Mouse (Mus musculus): ENCODE measurements around the gene Pakap. TPM values are rescaled to one million over a fixed set of nuclear protein-coding genes. Genes with fewer than 3 reads are reported as not detected.

Gene Pakap
- polyA plus RNA-seq, 1 experiment from 2014 or later: 5.8 TPM

DNA sequence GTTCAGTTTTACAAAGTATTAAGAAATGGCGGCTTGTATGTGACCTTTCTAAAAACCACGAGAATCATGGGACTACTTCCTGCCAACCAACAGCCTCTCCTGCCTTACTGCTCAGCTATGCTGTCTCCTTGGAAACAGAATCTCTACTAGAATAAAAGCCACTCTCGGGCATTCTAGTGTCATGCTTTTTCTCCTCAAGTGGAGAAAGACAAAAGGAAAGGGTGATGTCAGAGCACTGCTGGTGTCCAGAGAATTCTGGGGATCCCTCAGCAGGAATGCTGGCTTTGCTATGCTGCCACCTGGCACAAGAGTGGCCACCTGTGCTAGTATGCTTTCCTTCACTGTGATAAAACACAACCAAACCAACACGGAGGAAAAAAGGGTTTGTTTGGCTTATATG is 92.5 kb downstream of the Pakap start:
- Histone ChIP-seq H3K4me1 (peaks cover 11% of the 10 kb centered on the region), H3K9me3 (no peaks in the 10 kb centered on the region), H3K27ac (replicated peaks) (peak overlapping the region; percentile 44; the same call in 1 of the 2 replicates), H3K4me3 (no peak overlapping the region), H3K36me3 (no peaks in the 10 kb centered on the region), H3K27me3 (no peaks in the 10 kb centered on the region), H3K9ac (replicated peaks) (no peak overlapping the region), H3K4me2 (replicated peaks) (no peak overlapping the region)
- 13% methylated on average over 4 of the region's 4 CpGs for WGBS
- peak; percentile 75 for ATAC-seq (replicated peaks)

DNA sequence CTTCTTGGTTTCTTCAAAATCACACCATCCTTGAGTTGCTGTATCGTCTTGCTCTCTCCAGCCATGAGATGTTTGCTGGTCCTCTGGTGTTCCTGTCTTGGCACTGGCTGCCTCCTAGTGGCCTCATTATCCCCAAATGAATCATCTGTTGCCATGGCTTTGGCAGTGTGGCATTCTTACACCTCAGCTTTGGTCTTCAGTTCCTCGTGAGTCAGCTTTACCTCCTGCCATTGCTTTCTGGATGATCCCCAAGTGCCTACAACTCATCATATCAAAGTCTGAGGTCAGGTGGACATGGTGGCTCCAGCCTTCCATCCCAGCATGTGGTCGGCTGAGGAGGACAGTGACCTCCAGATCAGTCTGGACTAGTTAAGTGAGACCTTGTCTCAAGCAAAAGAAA is 98.1 kb downstream of the Pakap start:
- no peak overlapping the region for H3K4me2 ChIP-seq (replicated peaks)

DNA sequence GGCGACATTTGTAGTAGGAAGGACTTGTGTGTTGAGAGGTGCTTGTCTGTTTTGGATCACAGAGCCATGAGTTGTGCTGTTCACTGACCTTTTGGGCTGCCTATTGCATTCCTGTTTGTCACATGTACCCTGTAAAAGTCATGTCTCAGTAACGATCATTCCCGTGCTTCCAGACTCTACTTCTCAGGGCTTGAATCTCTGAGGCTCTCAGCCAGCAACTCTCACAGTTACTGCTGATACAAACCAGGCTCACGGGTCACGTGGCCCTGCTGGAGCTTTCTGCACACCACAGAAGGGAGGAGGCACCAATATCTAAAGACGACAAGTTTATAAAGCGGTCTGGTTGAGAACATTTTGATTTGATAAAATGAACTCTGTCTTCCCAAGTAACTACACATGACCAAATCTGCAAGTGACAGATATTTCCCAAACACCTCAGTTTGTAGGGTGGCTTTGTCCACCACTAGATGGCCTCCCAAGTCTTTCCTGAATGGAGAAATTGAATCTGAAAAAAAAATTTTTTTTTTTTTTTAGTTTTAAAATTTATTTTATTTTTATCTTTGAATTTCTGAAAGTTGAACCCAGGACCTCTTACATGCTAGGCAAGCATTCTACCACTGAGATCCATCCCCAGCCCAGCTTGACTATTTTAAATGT is 103.0 kb downstream of the Pakap start:
- Histone ChIP-seq H3K36me3 (no peaks in the 10 kb centered on the region), H3K27ac (replicated peaks) (no peak overlapping the region), H3K9me3 (no peaks in the 10 kb centered on the region), H3K4me3 (no peak overlapping the region), H3K4me2 (replicated peaks) (no peak overlapping the region), H3K27me3 (no peaks in the 10 kb centered on the region), H3K4me1 (peaks cover 8% of the 10 kb centered on the region; the same call in 1 of the 2 replicates), H3K9ac (replicated peaks) (no peak overlapping the region)
- WGBS: 74% methylated on average over 7 of the region's 7 CpGs
- ATAC-seq (replicated peaks): no peak

More for the DNA sequence above, 98.1 kb downstream of the Pakap start:
- no peak overlapping the region for H3K4me3 ChIP-seq
- no peak overlapping the region for H3K27ac ChIP-seq (replicated peaks)
- no peaks in the 10 kb centered on the region for H3K4me1 ChIP-seq
- no peaks in the 10 kb centered on the region for H3K9me3 ChIP-seq
- 83% methylated on average over 3 of the region's 3 CpGs for WGBS
- no peaks in the 10 kb centered on the region for H3K27me3 ChIP-seq
- no peak for ATAC-seq (replicated peaks)
- H3K9ac ChIP-seq (replicated peaks): no peak overlapping the region
- H3K36me3 ChIP-seq: no peaks in the 10 kb centered on the region

DNA sequence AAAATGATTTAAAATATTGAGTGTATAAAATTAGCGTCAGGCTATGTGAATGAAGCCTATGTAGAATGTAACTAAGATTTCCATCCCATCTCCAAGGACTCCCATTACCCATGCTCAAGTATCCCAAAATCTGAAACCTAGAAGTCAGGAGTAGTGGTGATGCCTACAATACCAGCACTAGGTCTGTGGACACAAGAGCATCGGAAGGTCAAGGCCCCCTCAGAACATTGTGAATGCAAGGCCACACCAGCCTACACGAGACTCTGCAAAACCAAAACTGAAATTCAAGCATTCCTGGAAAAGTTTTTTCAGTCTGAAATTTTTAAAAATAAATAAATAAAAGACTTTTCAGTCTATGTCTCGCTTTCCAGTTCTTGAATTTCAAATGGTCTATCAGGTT is 104.6 kb downstream of the Pakap start:
- H3K36me3 ChIP-seq: no peaks in the 10 kb centered on the region
- no peak overlapping the region for H3K4me3 ChIP-seq
- no peak overlapping the region for H3K27ac ChIP-seq (replicated peaks)
- H3K27me3 ChIP-seq: no peaks in the 10 kb centered on the region
- 82% methylated on average over 4 of the region's 4 CpGs for WGBS
- no peak overlapping the region for H3K4me2 ChIP-seq (replicated peaks)
- peaks cover 8% of the 10 kb centered on the region; the same call in 1 of the 2 replicates for H3K4me1 ChIP-seq
- no peak for ATAC-seq (replicated peaks)
- no peaks in the 10 kb centered on the region for H3K9me3 ChIP-seq
- no peak overlapping the region for H3K9ac ChIP-seq (replicated peaks)

DNA sequence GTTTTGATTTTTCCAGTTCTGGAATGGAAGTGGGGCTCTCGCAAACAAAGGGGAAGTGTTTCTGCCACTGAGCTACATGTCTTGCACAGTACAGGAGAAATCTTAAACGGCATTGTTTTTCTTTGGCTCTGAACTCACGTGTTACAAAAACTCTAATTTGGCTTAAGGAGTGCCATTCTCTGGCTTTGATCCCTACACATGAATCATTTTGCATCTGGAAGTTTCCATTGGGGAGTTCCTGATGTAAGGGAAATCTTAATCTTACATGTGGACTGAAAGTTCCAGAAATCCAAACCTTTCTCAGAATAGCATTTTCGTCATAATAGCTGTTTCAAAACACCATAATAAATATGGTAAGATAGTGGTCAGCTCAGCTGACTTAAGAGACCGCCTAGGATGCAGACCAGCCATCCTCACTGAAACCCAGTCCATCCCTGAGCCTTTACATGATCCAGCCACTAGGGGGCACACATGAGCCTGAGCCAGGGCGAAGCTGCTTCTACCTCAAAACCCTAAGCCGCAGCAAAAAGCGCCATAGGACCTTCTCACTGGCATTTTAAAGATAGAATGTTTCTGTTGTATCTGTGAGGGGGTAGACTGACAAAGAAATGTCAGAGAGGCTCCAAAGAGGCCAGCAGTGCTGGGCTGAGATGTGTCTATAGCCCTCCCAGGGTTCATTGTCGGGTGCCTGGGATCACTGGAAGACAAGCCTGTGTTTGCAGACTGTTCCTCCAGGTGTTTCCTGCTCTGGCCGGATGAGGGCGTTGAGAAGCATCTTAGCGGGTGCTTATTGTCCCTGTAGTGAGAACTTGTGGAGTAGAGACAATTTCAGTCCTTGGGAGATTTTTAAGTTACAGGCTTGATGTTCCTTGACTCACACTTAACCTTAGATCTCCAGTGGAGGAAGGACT is 105.3 kb downstream of the Pakap start:
- H3K27ac ChIP-seq (replicated peaks): no peak overlapping the region
- H3K9me3 ChIP-seq: no peaks in the 10 kb centered on the region
- ATAC-seq (replicated peaks): peak; percentile 74; the same call in 1 of the 2 replicates
- peak overlapping the region; percentile 43 for H3K4me2 ChIP-seq (replicated peaks)
- peaks cover 8% of the 10 kb centered on the region; the same call in 1 of the 2 replicates for H3K4me1 ChIP-seq
- no peaks in the 10 kb centered on the region for H3K36me3 ChIP-seq
- H3K27me3 ChIP-seq: no peaks in the 10 kb centered on the region
- H3K4me3 ChIP-seq: peak overlapping the region; percentile 19; the same call in 1 of the 2 replicates
- peak overlapping the region; percentile 18; the same call in 1 of the 2 replicates for H3K9ac ChIP-seq (replicated peaks)
- WGBS: 14% methylated on average over 12 of the region's 12 CpGs

DNA sequence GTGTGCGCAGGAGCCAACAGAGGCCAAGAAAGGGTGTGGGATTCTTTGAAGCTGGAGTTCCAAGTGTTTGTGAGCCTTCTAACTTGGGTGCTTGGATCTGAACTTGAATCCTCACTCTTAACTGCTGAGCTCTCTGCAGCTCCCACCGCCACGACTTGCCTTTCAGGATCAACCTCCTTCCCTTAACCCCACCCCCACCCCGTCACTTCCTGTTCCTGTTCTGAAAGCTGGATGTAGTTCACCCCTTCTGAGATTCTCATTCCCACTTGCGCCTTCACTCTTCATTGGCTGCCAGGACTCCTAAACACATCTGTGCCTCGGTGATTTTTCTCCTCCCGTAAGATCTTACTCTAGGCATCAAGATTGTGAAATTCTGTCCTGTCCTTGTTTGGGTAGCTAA is 106.4 kb downstream of the Pakap start:
- Histone ChIP-seq H3K4me3 (no peak overlapping the region), H3K9me3 (no peaks in the 10 kb centered on the region), H3K4me1 (peaks cover 8% of the 10 kb centered on the region; the same call in 1 of the 2 replicates), H3K4me2 (replicated peaks) (no peak overlapping the region), H3K27ac (replicated peaks) (no peak overlapping the region), H3K9ac (replicated peaks) (no peak overlapping the region), H3K27me3 (no peaks in the 10 kb centered on the region), H3K36me3 (no peaks in the 10 kb centered on the region)
- WGBS: 73% methylated on average over 7 of the region's 7 CpGs
- no peak for ATAC-seq (replicated peaks)

DNA sequence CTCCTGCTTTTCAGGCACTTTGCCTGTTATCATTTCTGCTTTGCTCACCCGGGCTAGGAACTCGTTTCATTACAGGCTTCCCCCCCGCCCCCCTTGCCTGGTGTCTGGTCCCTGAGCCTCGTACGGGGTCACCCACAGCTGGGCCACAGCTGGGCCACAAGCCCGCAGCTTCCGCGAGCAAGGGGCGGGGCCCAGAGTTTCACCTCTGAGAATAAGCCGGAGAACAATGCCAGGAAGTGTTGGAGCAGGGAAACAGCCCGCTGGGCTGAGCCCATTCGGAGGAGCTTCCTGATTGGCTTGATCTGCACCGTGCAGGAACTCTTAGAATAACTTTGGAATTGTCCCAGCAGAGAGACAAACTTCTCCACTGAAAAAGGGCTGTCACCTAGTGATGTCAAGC is 107.4 kb downstream of the Pakap start:
- ATAC-seq (replicated peaks): peak; percentile 24; the same call in 1 of the 2 replicates
- H3K4me3 ChIP-seq: 0 out of 2 replicates have a peak overlapping the region, but pooled peaks have one; percentile 18

DNA sequence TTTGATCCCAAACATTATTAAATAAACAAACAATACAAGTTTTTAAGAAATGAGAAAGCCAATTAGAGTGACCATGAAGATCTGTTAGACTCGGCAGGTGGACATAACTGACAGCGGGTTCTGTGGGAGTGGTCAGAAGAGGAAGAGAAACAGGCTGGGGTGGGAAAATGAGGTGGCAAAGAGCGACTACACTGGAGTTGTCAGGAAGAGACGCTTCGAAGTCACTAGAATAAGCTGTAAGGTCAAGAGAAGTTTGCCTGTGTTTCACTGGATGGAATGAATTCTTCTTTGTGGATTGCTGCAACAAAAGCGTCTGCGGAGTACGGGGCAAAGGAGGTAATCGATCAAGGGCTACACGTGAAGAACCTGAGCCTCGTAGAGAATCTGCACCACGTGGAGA is 109.9 kb downstream of the Pakap start:
- Histone ChIP-seq H3K4me3 (no peak overlapping the region), H3K27ac (replicated peaks) (no peak overlapping the region), H3K36me3 (no peaks in the 10 kb centered on the region), H3K27me3 (no peaks in the 10 kb centered on the region), H3K9me3 (no peaks in the 10 kb centered on the region), H3K4me1 (peaks cover 8% of the 10 kb centered on the region; the same call in 1 of the 2 replicates), H3K4me2 (replicated peaks) (no peak overlapping the region), H3K9ac (replicated peaks) (no peak overlapping the region)
- WGBS: 85% methylated on average over 12 of the region's 12 CpGs
- no peak for ATAC-seq (replicated peaks)

More for the DNA sequence above, 107.4 kb downstream of the Pakap start:
- Histone ChIP-seq H3K27me3 (no peaks in the 10 kb centered on the region), H3K36me3 (no peaks in the 10 kb centered on the region), H3K4me2 (replicated peaks) (peak overlapping the region; percentile 33), H3K4me1 (peaks cover 8% of the 10 kb centered on the region; the same call in 1 of the 2 replicates), H3K27ac (replicated peaks) (no peak overlapping the region), H3K9me3 (no peaks in the 10 kb centered on the region), H3K9ac (replicated peaks) (no peak overlapping the region)
- 4% methylated on average over 13 of the region's 13 CpGs for WGBS

DNA sequence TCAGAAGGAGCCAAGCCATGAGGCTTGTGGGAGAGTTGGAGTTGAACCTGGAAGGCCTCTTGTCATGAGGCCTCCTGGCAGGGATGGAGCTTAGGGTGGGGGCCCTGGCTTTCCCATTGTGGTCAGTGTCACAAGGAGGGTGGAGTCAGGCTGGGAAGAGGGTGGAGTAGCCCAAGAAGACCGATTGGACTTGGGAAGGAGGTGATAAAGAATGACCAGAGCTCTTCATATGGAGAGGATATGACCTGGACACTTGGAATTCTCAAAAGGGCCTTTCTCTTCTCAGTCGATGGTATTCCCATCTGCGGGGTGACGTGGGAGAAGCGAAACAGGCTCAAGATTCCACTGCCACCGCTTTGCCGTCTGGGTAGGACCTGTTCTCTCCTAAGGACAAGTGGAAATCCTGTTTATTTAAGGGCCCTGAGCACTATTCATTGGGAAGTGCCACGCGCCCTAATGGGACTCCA is 111.0 kb downstream of the Pakap start:
- no peak for ATAC-seq (replicated peaks)
- H3K4me2 ChIP-seq (replicated peaks): no peak overlapping the region
- no peaks in the 10 kb centered on the region for H3K36me3 ChIP-seq
- H3K27ac ChIP-seq (replicated peaks): no peak overlapping the region
- no peak overlapping the region for H3K4me3 ChIP-seq
- WGBS: 85% methylated on average over 9 of the region's 9 CpGs
- no peaks in the 10 kb centered on the region for H3K27me3 ChIP-seq
- no peak overlapping the region for H3K9ac ChIP-seq (replicated peaks)
- no peaks in the 10 kb centered on the region for H3K9me3 ChIP-seq
- peaks cover 3% of the 10 kb centered on the region; the same call in 1 of the 2 replicates for H3K4me1 ChIP-seq

DNA sequence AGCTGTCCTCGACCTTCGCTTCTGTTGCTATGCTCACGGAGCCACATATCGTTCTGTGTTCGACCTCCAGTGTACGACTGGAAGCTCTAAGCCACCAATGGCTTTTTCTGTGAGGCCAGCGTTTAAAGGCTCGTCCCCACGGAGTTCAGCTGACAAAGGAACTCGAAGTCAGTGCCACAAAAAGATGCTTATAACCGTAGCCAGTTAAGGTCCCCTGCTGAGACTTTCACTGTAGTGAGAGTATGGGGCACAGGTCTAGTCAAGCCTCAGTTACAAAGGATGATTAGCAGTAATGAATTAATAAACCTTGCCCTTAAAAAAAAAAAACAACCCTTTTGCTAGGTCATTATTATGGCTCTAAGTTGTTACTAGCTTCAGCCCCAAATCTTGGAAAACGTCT is 112.2 kb downstream of the Pakap start:
- Histone ChIP-seq H3K9ac (replicated peaks) (no peak overlapping the region), H3K27ac (replicated peaks) (no peak overlapping the region), H3K4me3 (no peak overlapping the region), H3K9me3 (no peaks in the 10 kb centered on the region), H3K36me3 (no peaks in the 10 kb centered on the region), H3K4me2 (replicated peaks) (no peak overlapping the region), H3K27me3 (no peaks in the 10 kb centered on the region), H3K4me1 (peaks cover 3% of the 10 kb centered on the region; the same call in 1 of the 2 replicates)
- 62% methylated on average over 12 of the region's 12 CpGs for WGBS
- no peak for ATAC-seq (replicated peaks)

DNA sequence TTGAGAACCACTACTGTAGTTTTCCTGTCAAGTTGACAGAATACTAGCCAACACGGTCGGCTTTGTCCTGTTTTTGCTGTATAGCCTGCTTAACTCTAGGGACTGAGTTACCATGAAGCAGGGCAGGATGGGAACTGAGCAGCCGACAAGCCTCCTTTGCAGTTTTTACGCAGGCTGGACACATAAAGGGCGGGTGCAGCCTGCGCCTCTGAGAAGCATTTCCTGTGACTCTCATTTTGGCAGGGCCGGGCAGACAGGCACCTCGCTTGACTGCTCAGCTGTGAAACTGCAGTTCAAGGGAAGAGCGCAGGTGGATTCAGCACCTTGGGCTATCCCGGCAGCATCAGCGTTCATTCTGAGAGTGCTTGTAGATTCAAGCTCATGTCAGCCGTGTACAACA is 113.5 kb downstream of the Pakap start:
- Histone ChIP-seq H3K36me3 (no peaks in the 10 kb centered on the region), H3K4me1 (no peaks in the 10 kb centered on the region), H3K4me2 (replicated peaks) (no peak overlapping the region), H3K27ac (replicated peaks) (no peak overlapping the region), H3K9ac (replicated peaks) (no peak overlapping the region), H3K9me3 (no peaks in the 10 kb centered on the region), H3K4me3 (no peak overlapping the region), H3K27me3 (no peaks in the 10 kb centered on the region)
- no peak for ATAC-seq (replicated peaks)
- WGBS: 69% methylated on average over 12 of the region's 12 CpGs

DNA sequence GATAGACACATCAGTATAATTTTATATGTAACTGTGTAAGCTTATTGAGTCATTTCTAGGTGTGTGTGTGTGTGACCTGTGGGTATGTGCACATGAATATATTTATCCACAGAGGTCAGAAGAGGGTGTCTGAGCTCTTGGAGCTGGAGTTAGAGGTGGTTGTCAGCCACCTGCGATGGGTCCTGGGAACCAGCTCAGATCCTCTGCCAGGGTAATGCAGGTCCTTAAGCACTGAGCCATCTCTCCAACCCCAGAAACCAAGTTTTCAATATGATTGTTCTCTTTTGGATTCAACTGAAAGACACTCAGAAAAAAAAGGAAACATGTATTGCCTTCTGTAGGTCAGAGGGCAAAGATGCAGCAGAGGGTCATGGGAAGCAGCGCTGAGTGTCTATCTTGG is 114.4 kb downstream of the Pakap start:
- Histone ChIP-seq H3K4me1 (no peaks in the 10 kb centered on the region), H3K9me3 (no peaks in the 10 kb centered on the region)
- WGBS: 91% methylated on average over 2 of the region's 2 CpGs

More for the DNA sequence above, 114.4 kb downstream of the Pakap start:
- H3K9ac ChIP-seq (replicated peaks): no peak overlapping the region
- no peak overlapping the region for H3K4me2 ChIP-seq (replicated peaks)
- H3K36me3 ChIP-seq: no peaks in the 10 kb centered on the region
- no peaks in the 10 kb centered on the region for H3K27me3 ChIP-seq
- H3K27ac ChIP-seq (replicated peaks): no peak overlapping the region
- no peak overlapping the region for H3K4me3 ChIP-seq
- ATAC-seq (replicated peaks): no peak
